16 mouse cellular contexts compared by ENCODE assay signal in the genomic region with DNA sequence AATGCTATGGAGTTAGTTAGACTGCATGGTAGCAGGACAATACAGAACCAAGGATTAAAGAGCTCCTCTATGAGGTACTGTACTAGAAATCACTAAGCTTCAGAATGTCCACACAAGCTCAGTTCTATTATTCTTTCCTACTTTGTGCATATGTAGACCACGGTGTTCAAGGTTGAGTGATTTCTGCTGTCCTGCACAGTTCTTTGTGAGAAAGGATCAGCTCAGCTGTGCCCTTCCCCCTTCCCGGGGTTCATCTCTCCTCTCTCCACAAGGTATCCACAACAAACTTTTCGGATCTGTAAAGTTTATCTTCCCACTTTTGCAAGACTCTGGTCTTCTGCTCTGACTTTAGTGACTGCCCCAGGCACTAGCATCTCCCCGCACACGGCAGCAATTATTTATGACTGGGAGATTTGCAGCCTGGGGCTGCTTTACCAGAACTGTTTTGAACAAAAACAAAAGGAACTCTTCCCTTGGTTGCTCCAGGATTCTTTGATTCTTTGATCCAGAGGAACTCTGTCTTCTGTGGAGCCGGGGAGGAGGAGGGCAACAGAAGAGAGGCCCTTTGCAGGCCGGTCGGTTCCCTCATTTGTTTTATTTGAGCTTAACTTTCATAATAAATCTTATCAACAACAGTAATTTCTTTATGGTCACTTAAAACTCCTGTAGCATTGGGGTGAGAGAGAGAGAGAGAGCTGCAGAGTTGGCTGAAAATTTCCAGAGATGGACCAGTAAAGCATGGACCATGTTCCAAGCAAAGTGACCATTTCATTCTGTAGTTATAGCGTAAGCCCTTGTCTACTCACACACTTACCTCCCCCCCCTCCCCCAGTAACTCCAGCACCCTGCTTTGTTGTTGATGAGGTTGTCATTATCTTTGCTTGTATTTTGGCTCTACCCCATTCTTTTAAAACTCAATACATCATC.
DNase-seq lines count a peak whose midpoint lies in the region; ATAC-seq and TF ChIP-seq lines count a peak whose summit lies in the region.
"Had no signal": no experiment of that assay in that cellular context is flagged by ENCODE, and none has a peak within 500 bp of the region (broad histone marks: within the 10 kb centered on the region; RNA-seq: fewer than 3 reads in every experiment).

No protein-coding gene starts in this region.

- H3K36me3 ChIP-seq in hindbrain, embryonic 10.5 days, result no peaks in the 10 kb centered on the region
- no peaks in the 10 kb centered on the region for H3K36me3 ChIP-seq in hindbrain, embryonic 16.5 days (ENCODE audit: control insufficient read depth, insufficient read depth, low read length)
- H3K36me3 ChIP-seq in kidney, postnatal 0 days (ENCODE audit: insufficient read depth, low read length), result no peaks in the 10 kb centered on the region
- H3K36me3 ChIP-seq in hindbrain, embryonic 13.5 days, result no peaks in the 10 kb centered on the region
- H3K36me3 ChIP-seq: neural tube, embryonic 13.5 days; stomach, embryonic 15.5 days had no signal

- peaks cover 22% of the 10 kb centered on the region for H3K4me1 ChIP-seq in hindbrain, embryonic 10.5 days (replicated peaks)
- no peaks in the 10 kb centered on the region for H3K4me1 ChIP-seq in hindbrain, embryonic 16.5 days (ENCODE audit: control insufficient read depth, insufficient read depth, low read depth, low read length)
- 0 out of 2 replicates have a peak, but pooled peaks cover 4% of the 10 kb centered on the region for H3K4me1 ChIP-seq in kidney, postnatal 0 days (replicated peaks; ENCODE audit: insufficient read depth, low read length)
- peaks cover 4% of the 10 kb centered on the region; the same call in 1 of the 2 replicates for H3K4me1 ChIP-seq in hindbrain, embryonic 13.5 days (replicated peaks)
- H3K4me1 ChIP-seq: stomach, embryonic 15.5 days had no signal

- no peak for ATAC-seq in hindbrain, embryonic 16.5 days
- ATAC-seq in kidney, postnatal 0 days (replicated peaks; ENCODE audit: low FRiP score, low read depth), result peak; percentile 31; the same call in 1 of the 2 replicates
- no peak for ATAC-seq in hindbrain, embryonic 13.5 days (ENCODE audit: low FRiP score)

- no peak overlapping the region for H3K9ac ChIP-seq in hindbrain, embryonic 16.5 days (ENCODE audit: low read depth, low read length)
- H3K9ac ChIP-seq in kidney, postnatal 0 days (ENCODE audit: low read depth, low read length), result no peak overlapping the region
- no peak overlapping the region for H3K9ac ChIP-seq in hindbrain, embryonic 13.5 days
- H3K9ac ChIP-seq: neural tube, embryonic 13.5 days; stomach, embryonic 15.5 days had no signal

- H3K4me3 ChIP-seq in hindbrain, embryonic 10.5 days, result no peak overlapping the region
- H3K4me3 ChIP-seq in hindbrain, embryonic 16.5 days (ENCODE audit: low read length), result no peak overlapping the region
- no peak overlapping the region for H3K4me3 ChIP-seq in kidney, postnatal 0 days (replicated peaks; ENCODE audit: low read depth, low read length)
- H3K4me3 ChIP-seq in hindbrain, embryonic 13.5 days, result no peak overlapping the region
- H3K4me3 ChIP-seq: neural tube, embryonic 13.5 days; stomach, embryonic 15.5 days had no signal

- no peaks in the 10 kb centered on the region for H3K9me3 ChIP-seq in hindbrain, embryonic 10.5 days
- no peaks in the 10 kb centered on the region for H3K9me3 ChIP-seq in hindbrain, embryonic 16.5 days (ENCODE audit: control insufficient read depth, low read length)
- H3K9me3 ChIP-seq in kidney, postnatal 0 days (replicated peaks; ENCODE audit: low read length), result no peaks in the 10 kb centered on the region
- H3K9me3 ChIP-seq in hindbrain, embryonic 13.5 days, result no peaks in the 10 kb centered on the region
- H3K9me3 ChIP-seq: neural tube, embryonic 13.5 days; stomach, embryonic 15.5 days had no signal

- no peak overlapping the region for H3K4me2 ChIP-seq in hindbrain, embryonic 16.5 days (ENCODE audit: low read length)
- H3K4me2 ChIP-seq in kidney, postnatal 0 days (ENCODE audit: low read length), result peak overlapping the region; percentile 21; the same call in 1 of the 2 replicates
- H3K4me2 ChIP-seq in hindbrain, embryonic 13.5 days, result no peak overlapping the region
- H3K4me2 ChIP-seq: liver, embryonic 11.5 days; neural tube, embryonic 13.5 days; stomach, embryonic 15.5 days had no signal

- H3K27me3 ChIP-seq in hindbrain, embryonic 10.5 days (ENCODE audit: insufficient read depth, poor library complexity, severe bottlenecking), result no peaks in the 10 kb centered on the region
- no peaks in the 10 kb centered on the region for H3K27me3 ChIP-seq in hindbrain, embryonic 16.5 days (replicated peaks; ENCODE audit: control insufficient read depth, insufficient read depth, low read length)
- H3K27me3 ChIP-seq in kidney, postnatal 0 days (ENCODE audit: insufficient read depth, low read length), result no peaks in the 10 kb centered on the region
- no peaks in the 10 kb centered on the region for H3K27me3 ChIP-seq in hindbrain, embryonic 13.5 days
- H3K27me3 ChIP-seq: neural tube, embryonic 13.5 days; stomach, embryonic 15.5 days had no signal

- no peak for TF ChIP-seq CTCF in kidney, postnatal 0 days (IDR thresholded peaks at IDR 0.05; ENCODE audit: low read depth)

- peak overlapping the region; percentile 84 for H3K27ac ChIP-seq in hindbrain, embryonic 10.5 days
- no peak overlapping the region for H3K27ac ChIP-seq in hindbrain, embryonic 16.5 days (ENCODE audit: low read depth, low read length)
- no peak overlapping the region for H3K27ac ChIP-seq in kidney, postnatal 0 days
- H3K27ac ChIP-seq in hindbrain, embryonic 13.5 days, result 0 out of 2 replicates have a peak overlapping the region, but pooled peaks have one; percentile 18
- H3K27ac ChIP-seq: neural tube, embryonic 13.5 days had no signal

- WGBS in hindbrain, embryonic 10.5 days, result 20% methylated on average over 9 of the region's 9 CpGs
- WGBS in hindbrain, embryonic 16.5 days, result 22% methylated on average over 9 of the region's 9 CpGs
- WGBS in kidney, postnatal 0 days, result 11% methylated on average over 9 of the region's 9 CpGs
- 20% methylated on average over 9 of the region's 9 CpGs for WGBS in hindbrain, embryonic 13.5 days

- no peak for DNase-seq in hindbrain, embryonic 10.5 days (ENCODE audit: low spot score)
- peak; percentile 50 for DNase-seq in kidney, postnatal 0 days (ENCODE audit: low spot score)
- no peak for DNase-seq in kidney, postnatal 36 days
- DNase-seq in Muller cell, postnatal 12 days (ENCODE audit: inconsistent ontology term), result peak; percentile 38
- DNase-seq in yolk sac, embryonic 10.5 days (ENCODE audit: low spot score), result no peak
- DNase-seq: B cell, adult 2 months; cerebellum, adult 2 months; cerebellum, postnatal 36 days; kidney, postnatal 10 days; lung, adult 18-20 months; lung, postnatal 14 days had no signal

Comparison
In these comparisons a context has a peak if more than half of its experiments do, and no peak if none do; other contexts are left out.
1. DNase-seq: peak in kidney, postnatal 0 days (single experiment) and Muller cell, postnatal 12 days (single experiment); none in hindbrain, embryonic 10.5 days (single experiment), kidney, postnatal 36 days (0 of 2) and yolk sac, embryonic 10.5 days (single experiment).
2. H3K27ac ChIP-seq: peak in hindbrain, embryonic 10.5 days (single experiment) and hindbrain, embryonic 13.5 days (single experiment); none in hindbrain, embryonic 16.5 days (single experiment) and kidney, postnatal 0 days (single experiment).